Mouse (Mus musculus) liver, embryonic 11.5 days (tissue): ENCODE measurements around the gene C1qa. TPM values are rescaled to one million over a fixed set of nuclear protein-coding genes. Genes with fewer than 3 reads are reported as not detected.

Experiments used
- ATAC-seq: fragments of 200-750 bp; cut with Nextera tagmentation; replicated peaks from 2 replicates; pipeline ENCODE4 v1.8.0; 2017; ENCODE audit warnings: moderate number of reproducible peaks, mild to moderate bottlenecking, moderate TSS enrichment, moderate library complexity; ENCODE audit not compliant: low FRiP score
- DNase-seq: peaks from one replicate; pipeline ENCODE4 v3.0.0-alpha.2; 2017; ENCODE audit warnings: low spot score
- H3K27ac ChIP-seq: fragments of 300-500 bp; sonication (generic); 2 replicates; pipeline ENCODE4 v1.5.1; 2014; ENCODE audit warnings: mild to moderate bottlenecking, low read depth, low read length, control low read depth
- H3K27me3 ChIP-seq: fragments of 300-500 bp; sonication (generic); replicated peaks from 2 replicates; pipeline ENCODE4 v1.6.1; 2014; ENCODE audit warnings: low read length, mixed read lengths; ENCODE audit not compliant: control insufficient read depth, insufficient read depth
- H3K36me3 ChIP-seq: fragments of 300-500 bp; sonication (generic); 2 replicates; pipeline ENCODE4 v1.6.1; 2014; ENCODE audit warnings: mild to moderate bottlenecking, low read length, moderate library complexity, mixed read lengths; ENCODE audit not compliant: control insufficient read depth, insufficient read depth
- H3K4me1 ChIP-seq: fragments of 300-500 bp; sonication (generic); replicated peaks from 2 replicates; pipeline ENCODE4 v1.6.1; 2014; ENCODE audit warnings: low read length, mixed read lengths; ENCODE audit not compliant: control insufficient read depth, insufficient read depth
- H3K4me2 ChIP-seq: fragments of 300-500 bp; sonication (generic); 2 replicates; pipeline ENCODE4 v1.6.1; 2014; ENCODE audit warnings: mild to moderate bottlenecking, control low read depth, moderate library complexity
- H3K4me3 ChIP-seq: fragments of 300-500 bp; sonication (generic); 2 replicates; pipeline ENCODE4 v1.5.1; 2014; ENCODE audit warnings: low read depth, low read length, control low read depth
- H3K9ac ChIP-seq: fragments of 300-500 bp; sonication (generic); 2 replicates; pipeline ENCODE4 v1.6.1; 2014; ENCODE audit warnings: low read depth, low read length, control low read depth
- H3K9me3 ChIP-seq: fragments of 300-500 bp; sonication (generic); 2 replicates; pipeline ENCODE4 v1.6.1; 2016; ENCODE audit warnings: low read length, inconsistent platforms, mixed read lengths; ENCODE audit not compliant: control insufficient read depth
- WGBS: fragments of 180-500 bp; shearing (Covaris S2); extraction: QIAGEN DNeasy Blood & Tissue Kit; methylation state at CpG from one replicate; pipeline ENCODE4 v1.1.7; 2014; 5-methylcytosine and 5-hydroxymethylcytosine counted together
- polyA plus RNA-seq: library from polyadenylated mRNA; unstranded; fragments of >200 nt; fragmentation: Nextera tagmentation; extraction: Ambion mirVana; gene quantifications from 2 replicates; pipeline ENCODE4 v1.2.1, GENCODE M21; 2014

Gene C1qa
- polyA plus RNA-seq, 1 experiment from 2014 or later = 37.8 TPM

GRCm38 (mm10) chr4:136930474-136930873 is 31.9 kb upstream of the C1qa start:
- ATAC-seq (peak; percentile 87), DNase-seq (no peak)
- Histone ChIP-seq H3K4me2 (no peak overlapping the region), H3K4me1 (no peaks in the 10 kb centered on the region), H3K27ac (no peak overlapping the region), H3K36me3 (no peaks in the 10 kb centered on the region), H3K4me3 (no peak overlapping the region), H3K27me3 (peaks cover 5% of the 10 kb centered on the region), H3K9ac (no peak overlapping the region), H3K9me3 (no peaks in the 10 kb centered on the region)
- WGBS = 63% methylated on average over 8 of the region's 8 CpGs

DNA sequence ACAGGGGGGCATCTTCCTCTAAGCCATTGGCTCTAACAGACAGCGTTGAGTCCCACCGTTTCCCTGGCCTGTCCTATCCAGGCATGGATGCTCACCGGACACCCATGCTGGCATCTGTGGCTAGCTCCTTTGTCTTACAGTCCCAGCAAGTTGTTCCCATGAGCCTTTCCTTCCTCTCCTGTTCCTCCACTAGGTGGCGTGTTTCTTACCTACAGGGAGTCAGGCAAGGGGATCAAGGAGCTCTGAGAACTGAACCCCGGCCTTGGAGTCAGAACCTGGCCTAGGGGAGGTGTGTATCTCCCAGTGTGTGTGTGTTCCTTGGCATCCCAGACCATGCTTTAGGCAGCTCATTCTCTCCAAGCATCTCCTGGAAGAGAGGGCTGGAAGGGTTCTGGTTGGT is 30.3 kb upstream of the C1qa start:
- H3K4me2 ChIP-seq = no peak overlapping the region
- peaks cover 8% of the 10 kb centered on the region for H3K27me3 ChIP-seq
- no peak overlapping the region for H3K9ac ChIP-seq
- no peaks in the 10 kb centered on the region for H3K4me1 ChIP-seq
- no peak for DNase-seq
- no peak overlapping the region for H3K27ac ChIP-seq
- 13% methylated on average over 5 of the region's 5 CpGs for WGBS
- no peak overlapping the region for H3K4me3 ChIP-seq
- H3K9me3 ChIP-seq = no peaks in the 10 kb centered on the region
- H3K36me3 ChIP-seq = no peaks in the 10 kb centered on the region
- no peak for ATAC-seq

DNA sequence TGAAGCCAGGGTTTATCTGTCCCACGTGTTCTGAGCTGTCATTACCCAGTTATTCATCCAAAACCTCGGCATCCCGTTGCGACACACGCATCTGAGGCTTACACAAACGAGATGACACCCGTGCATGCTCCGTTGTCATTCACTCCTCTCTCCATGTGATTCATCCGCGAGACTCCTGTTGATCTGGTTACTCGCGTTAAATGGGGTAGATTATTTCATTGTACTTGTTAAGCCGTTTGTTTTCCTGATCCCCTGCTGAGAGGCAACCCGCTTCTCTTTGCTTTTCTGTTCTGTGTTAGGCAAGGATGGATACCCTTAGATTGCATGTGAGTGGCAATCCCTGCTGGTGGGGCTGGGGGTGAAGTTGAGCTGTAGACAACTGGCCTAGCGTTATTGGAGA is 27.2 kb upstream of the C1qa start:
- Histone ChIP-seq H3K4me1 (no peaks in the 10 kb centered on the region), H3K9me3 (no peaks in the 10 kb centered on the region), H3K9ac (no peak overlapping the region), H3K4me3 (no peak overlapping the region), H3K27me3 (peaks cover 8% of the 10 kb centered on the region), H3K27ac (no peak overlapping the region), H3K36me3 (no peaks in the 10 kb centered on the region), H3K4me2 (no peak overlapping the region)
- DNase-seq (no peak), ATAC-seq (no peak)
- 29% methylated on average over 15 of the region's 15 CpGs for WGBS

DNA sequence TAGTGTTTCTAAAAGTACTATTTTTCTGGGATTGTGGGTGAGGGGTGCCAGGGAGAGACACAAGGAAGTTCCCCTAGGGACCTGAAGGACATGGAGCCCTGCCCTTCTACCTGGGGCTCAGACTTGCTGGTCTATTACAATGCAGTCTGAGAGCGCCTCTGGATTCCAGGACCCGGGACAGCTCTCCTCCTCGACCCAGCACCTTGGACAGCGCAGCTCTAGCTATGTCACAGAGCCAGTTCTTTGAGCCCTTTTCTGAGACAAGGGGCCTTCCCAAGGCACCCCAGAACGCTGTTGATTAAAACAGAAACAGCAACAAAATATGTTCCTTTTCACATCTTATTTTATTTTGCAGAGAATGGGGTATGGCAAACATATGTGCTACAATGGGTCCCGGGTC is 25.9 kb upstream of the C1qa start:
- Histone ChIP-seq H3K27me3 (peaks cover 12% of the 10 kb centered on the region), H3K4me2 (no peak overlapping the region), H3K4me3 (no peak overlapping the region), H3K27ac (no peak overlapping the region), H3K36me3 (no peaks in the 10 kb centered on the region), H3K9ac (no peak overlapping the region), H3K9me3 (no peaks in the 10 kb centered on the region), H3K4me1 (no peaks in the 10 kb centered on the region)
- 8% methylated on average over 6 of the region's 6 CpGs for WGBS
- ATAC-seq (no peak), DNase-seq (peak; percentile 81)

GRCm38 (mm10) chr4:136919526-136919925 is 20.9 kb upstream of the C1qa start:
- Histone ChIP-seq H3K9me3 (no peaks in the 10 kb centered on the region), H3K9ac (no peak overlapping the region), H3K4me2 (no peak overlapping the region), H3K4me3 (no peak overlapping the region), H3K27ac (no peak overlapping the region), H3K4me1 (no peaks in the 10 kb centered on the region), H3K36me3 (no peaks in the 10 kb centered on the region), H3K27me3 (peaks cover 11% of the 10 kb centered on the region)
- 76% methylated on average over 3 of the region's 3 CpGs for WGBS
- DNase-seq = no peak
- no peak for ATAC-seq

- Histone ChIP-seq H3K9me3 (no peaks in the 10 kb centered on the region), H3K4me1 (no peaks in the 10 kb centered on the region), H3K27ac (no peak overlapping the region), H3K27me3 (peaks cover 11% of the 10 kb centered on the region), H3K4me2 (no peak overlapping the region), H3K4me3 (no peak overlapping the region), H3K9ac (no peak overlapping the region), H3K36me3 (no peaks in the 10 kb centered on the region)
- ATAC-seq = no peak
- no peak for DNase-seq
- WGBS = 75% methylated on average over 8 of the region's 8 CpGs
Observed at GRCm38 (mm10) chr4:136918834-136919233, 20.2 kb upstream of the C1qa start.

GRCm38 (mm10) chr4:136917165-136917524 is 18.5 kb upstream of the C1qa start:
- H3K4me3 ChIP-seq = no peak overlapping the region
- 38% methylated on average over 7 of the region's 7 CpGs for WGBS
- peaks cover 19% of the 10 kb centered on the region for H3K27me3 ChIP-seq
- no peaks in the 10 kb centered on the region for H3K36me3 ChIP-seq
- ATAC-seq (no peak), DNase-seq (no peak)
- no peaks in the 10 kb centered on the region for H3K9me3 ChIP-seq
- H3K4me2 ChIP-seq = no peak overlapping the region
- H3K4me1 ChIP-seq = no peaks in the 10 kb centered on the region
- H3K27ac ChIP-seq = no peak overlapping the region
- H3K9ac ChIP-seq = no peak overlapping the region

DNA sequence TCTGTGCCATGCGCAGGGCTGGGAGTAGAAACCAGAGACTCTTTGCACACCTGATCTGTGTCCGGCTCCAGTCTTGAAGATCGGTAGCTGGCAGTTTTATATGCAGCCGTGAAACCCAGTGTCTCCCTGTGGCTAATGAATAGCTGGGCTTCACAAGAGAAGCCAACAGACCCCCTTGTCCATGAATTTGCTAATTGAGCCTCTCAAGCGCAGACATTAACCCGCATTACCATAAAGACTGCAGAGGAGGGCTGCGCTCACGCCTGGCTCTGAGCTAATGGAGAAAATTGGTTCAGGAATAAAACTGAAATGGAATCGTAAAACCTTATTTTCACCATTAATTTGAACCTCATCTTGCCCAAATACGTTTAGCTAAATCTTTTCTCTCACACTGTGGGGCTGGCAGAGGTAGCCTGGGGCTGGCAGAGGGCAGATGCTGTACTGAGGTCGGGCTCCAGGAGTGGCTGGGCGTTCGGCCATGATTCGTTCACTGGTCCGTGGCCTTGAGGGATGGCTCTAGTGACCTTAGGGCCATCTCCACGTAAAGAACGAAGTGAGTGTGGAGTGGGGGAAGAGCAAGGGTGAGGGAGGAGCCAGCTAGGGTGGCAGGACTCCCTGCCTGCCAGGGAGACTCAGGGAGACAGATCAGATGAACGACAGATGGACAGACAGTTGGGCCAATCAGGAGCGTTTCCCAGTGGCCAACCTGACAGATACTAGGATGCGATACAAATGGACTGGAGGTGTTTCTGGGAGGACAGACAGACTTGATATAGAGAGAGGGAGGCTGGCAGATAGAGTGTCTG is 18.0 kb upstream of the C1qa start:
- Histone ChIP-seq H3K27ac (no peak overlapping the region), H3K36me3 (no peaks in the 10 kb centered on the region), H3K27me3 (peaks cover 24% of the 10 kb centered on the region), H3K9ac (no peak overlapping the region), H3K9me3 (no peaks in the 10 kb centered on the region), H3K4me1 (no peaks in the 10 kb centered on the region), H3K4me3 (no peak overlapping the region), H3K4me2 (no peak overlapping the region)
- WGBS = 70% methylated on average over 20 of the region's 20 CpGs
- ATAC-seq (no peak), DNase-seq (no peak)

GRCm38 (mm10) chr4:136912841-136913240 is 14.2 kb upstream of the C1qa start:
- Histone ChIP-seq H3K27ac (no peak overlapping the region), H3K27me3 (peaks cover 34% of the 10 kb centered on the region), H3K36me3 (no peaks in the 10 kb centered on the region), H3K9me3 (no peaks in the 10 kb centered on the region), H3K9ac (no peak overlapping the region), H3K4me1 (no peaks in the 10 kb centered on the region), H3K4me2 (no peak overlapping the region), H3K4me3 (no peak overlapping the region)
- ATAC-seq (no peak), DNase-seq (no peak)
- WGBS = 34% methylated on average over 9 of the region's 9 CpGs
